Mouse (Mus musculus): Measurements from ENCODE around the gene Tmigd3.

Gene Tmigd3

GRCm38 (mm10) chr3:105877252-105877803, 6.6 kb downstream of the Tmigd3 start:
- DNase-seq, result no peak

GRCm38 (mm10) chr3:105877919-105878318, 7.2 kb downstream of the Tmigd3 start:
- DNase-seq, result no peak

- DNase-seq, result no peak
Measured at GRCm38 (mm10) chr3:105878751-105879150, 8.0 kb downstream of the Tmigd3 start.

GRCm38 (mm10) chr3:105880419-105880818, 9.7 kb downstream of the Tmigd3 start:
- no peak for DNase-seq

GRCm38 (mm10) chr3:105882105-105882504, 11.4 kb downstream of the Tmigd3 start:
- DNase-seq, result no peak

- no peak for DNase-seq
Measured at GRCm38 (mm10) chr3:105883111-105883510, 12.4 kb downstream of the Tmigd3 start.

- DNase-seq, result no peak
Measured at GRCm38 (mm10) chr3:105888961-105889360, 18.3 kb downstream of the Tmigd3 start.

DNA sequence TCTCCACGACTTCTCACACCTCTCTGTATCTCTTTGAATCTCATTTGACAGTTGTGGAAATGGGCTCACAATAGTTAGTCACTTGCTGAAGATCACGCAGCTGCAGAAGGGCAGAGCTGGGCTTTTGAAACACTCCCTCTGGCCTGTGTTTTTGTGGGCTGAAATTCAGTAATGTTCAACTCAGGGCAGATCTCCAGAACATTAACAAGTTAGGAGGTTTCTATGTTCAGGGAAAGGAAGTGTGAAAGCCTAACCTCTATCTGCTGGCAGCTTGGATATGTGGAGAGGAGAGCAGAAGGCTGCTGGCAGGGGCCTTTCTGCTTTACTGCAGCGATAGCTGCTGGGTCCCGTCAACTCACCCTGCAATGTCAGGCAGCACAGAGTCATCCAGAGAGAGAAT, 19.5 kb downstream of the Tmigd3 start:
- peak; percentile 44 for DNase-seq

GRCm38 (mm10) chr3:105891141-105891540, 20.4 kb downstream of the Tmigd3 start:
- DNase-seq, result no peak

DNA sequence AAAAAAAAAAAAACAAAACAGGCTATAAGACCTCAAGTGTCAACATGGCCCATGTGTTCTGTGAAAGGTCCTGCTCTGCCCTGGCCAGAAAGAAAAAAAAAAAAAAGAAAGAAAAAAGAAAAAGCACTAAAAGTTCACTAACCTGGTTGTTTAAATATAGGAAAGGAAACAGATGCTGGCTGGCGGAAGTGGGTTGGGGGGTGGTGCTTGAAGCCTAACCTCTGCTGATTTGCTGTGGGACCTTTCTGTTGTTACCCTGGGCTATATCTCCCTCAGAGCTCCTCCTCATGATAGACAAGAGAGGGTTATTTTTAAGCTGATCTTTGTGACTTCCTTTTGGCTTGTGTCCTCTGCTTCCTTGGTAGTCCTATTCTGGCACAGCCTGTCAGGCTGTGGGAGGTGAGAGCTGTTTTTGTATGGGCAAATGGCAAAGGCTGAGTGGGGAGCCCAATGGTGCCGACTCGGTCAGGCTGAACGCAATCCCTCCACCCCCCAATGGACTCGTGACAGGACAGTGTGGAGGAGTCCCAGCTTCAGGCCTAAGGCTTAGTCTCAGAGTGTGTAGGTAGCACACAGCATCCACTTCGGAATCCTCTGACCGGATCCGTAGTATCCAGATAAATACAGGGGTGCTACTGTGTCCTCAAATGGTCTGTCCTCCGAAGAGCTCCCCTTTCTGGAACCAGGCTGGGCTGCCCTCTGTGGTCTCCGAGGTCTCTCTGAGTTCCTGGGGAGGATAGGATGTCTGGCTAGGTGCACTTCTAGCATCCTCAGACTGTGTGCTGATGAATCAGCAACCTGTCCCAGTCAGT, 21.3 kb downstream of the Tmigd3 start:
- DNase-seq, result peak; percentile 83

GRCm38 (mm10) chr3:105892572-105893495, 22.1 kb downstream of the Tmigd3 start:
- DNase-seq, result peak; percentile 81

- DNase-seq, result peak; percentile 26
Measured at GRCm38 (mm10) chr3:105893941-105894391, 23.3 kb downstream of the Tmigd3 start.

- DNase-seq, result peak; percentile 87
Measured at GRCm38 (mm10) chr3:105894601-105895592, 24.2 kb downstream of the Tmigd3 start.

DNA sequence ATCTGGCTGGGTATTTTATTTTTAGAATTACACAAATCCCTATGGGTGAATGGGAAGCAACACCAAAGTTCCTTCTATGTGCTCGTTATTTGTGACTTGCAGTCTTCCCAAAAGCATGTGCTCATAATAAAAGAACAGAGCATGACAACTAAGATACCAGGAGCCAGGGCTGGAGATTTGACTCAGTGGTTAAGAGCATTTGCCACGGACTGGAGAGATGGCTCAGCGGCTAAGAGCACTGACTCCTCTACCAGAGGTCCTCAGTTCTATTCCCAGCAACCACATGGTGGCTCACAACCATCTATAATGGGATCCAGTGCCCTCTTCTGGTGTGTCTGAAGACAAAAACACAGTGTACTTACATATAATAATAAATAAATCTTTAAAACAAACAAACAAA, 26.1 kb downstream of the Tmigd3 start:
- DNase-seq, result no peak

- DNase-seq, result no peak
Measured at GRCm38 (mm10) chr3:105898325-105898724, 27.6 kb downstream of the Tmigd3 start.

DNA sequence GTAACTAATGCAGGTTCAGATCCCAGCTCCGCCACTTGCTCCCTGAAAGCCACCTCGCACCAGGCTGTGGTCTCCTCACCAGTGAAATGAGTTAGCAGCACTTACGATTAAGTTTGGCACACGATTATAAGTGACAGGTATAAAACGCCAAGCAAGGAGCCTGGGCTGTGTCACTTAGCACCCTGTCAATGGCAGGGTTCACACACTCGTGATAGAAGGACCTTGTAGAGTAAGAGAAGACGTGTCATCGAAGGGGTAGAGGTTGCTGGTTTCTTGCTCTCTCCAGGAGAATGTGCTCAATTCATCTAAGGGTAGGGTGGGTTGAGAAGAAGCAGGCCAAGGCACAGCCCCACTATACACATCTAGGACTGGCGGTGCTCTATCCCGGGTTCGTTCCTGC, 28.2 kb downstream of the Tmigd3 start:
- DNase-seq, result no peak

- peak; percentile 86 for DNase-seq
Measured at GRCm38 (mm10) chr3:105899394-105900147, 28.9 kb downstream of the Tmigd3 start.

DNA sequence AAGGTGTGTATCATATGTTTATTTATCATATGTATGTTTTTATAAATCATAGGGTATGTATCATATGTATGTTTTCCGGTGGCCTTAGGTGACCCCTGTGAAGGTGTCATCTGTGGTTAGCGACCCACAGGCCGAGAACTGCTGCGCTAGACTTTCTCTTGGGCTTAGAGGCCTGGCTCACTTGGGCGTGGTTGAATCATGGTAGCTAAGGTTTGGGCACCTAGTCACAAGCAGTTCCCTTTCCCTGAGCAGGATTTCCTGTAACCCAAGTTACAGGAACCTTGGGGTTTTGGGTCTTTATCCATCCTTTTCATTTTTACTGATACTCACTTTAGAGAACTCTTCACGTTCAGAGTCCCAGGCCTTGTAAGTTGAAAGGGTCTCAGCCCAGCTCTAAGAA, 29.6 kb downstream of the Tmigd3 start:
- no peak for DNase-seq

GRCm38 (mm10) chr3:105900716-105901115, 30.0 kb downstream of the Tmigd3 start:
- DNase-seq, result peak; percentile 21

DNA sequence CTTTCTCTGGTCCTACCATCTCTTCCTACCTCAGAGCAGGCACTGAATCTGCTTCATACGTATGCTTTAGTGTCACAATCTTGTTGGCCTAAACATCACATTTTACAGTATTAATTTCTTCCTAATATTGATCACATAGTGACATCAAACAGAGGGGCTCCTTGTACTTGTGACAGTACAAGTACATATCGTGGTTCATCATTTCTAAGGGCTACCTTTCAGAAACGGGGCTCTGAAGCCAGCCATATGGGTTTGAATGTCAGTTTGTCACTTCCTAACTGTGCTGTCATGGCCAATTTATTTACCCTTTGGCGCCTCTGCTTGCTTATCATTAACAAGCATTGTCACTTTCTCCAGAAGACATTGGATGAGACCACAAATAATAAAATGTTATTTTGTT, 30.8 kb downstream of the Tmigd3 start:
- DNase-seq, result no peak

GRCm38 (mm10) chr3:105904213-105904612, 33.5 kb downstream of the Tmigd3 start:
- no peak for DNase-seq

Measured in thymus, postnatal 25 days (tissue).